Mouse (Mus musculus): ENCODE results near the gene Olfr559. TPM values are rescaled to one million over a fixed set of nuclear protein-coding genes. Genes with fewer than 3 reads are reported as not detected.
A peak's percentile ranks its signal among the peaks of the same experiment; 100 is the strongest.

Gene Olfr559
- polyA plus RNA-seq (2015; fragmentation: Nextera tagmentation; extraction: Ambion mirVana), result not detected in 2 replicates

- no peaks in the 10 kb centered on the region for H3K4me1 ChIP-seq (replicated peaks)
- no peak within 1 kb of the TSS for H3K27ac ChIP-seq
- ATAC-seq (replicated peaks; ENCODE audit: insufficient number of reproducible peaks, insufficient read depth, low FRiP score, low read depth), result no peak
- H3K27me3 ChIP-seq, result no peaks in the 10 kb centered on the region
- H3K9me3 ChIP-seq (replicated peaks), result no peaks in the 10 kb centered on the region
- H3K4me2 ChIP-seq, result no peak within 1 kb of the TSS
- no peak within 1 kb of the TSS for H3K9ac ChIP-seq
- no peaks in the 10 kb centered on the region for H3K36me3 ChIP-seq
- no peak within 1 kb of the TSS for H3K4me3 ChIP-seq
These were observed at the start of gene Olfr559 for GRCm38 (mm10) chr7:102727391-102727790. Gene Olfr559, minus strand, starts transcription at chr7:102727491.

GRCm38 (mm10) chr7:102770921-102771320 lies 43.6 kb upstream of the Olfr559 start, which contains the start of gene Olfr561:
Gene Olfr561, plus strand, starts transcription at chr7:102771221.
- ATAC-seq (replicated peaks; ENCODE audit: insufficient number of reproducible peaks, insufficient read depth, low FRiP score, low read depth), result no peak
- Histone ChIP-seq H3K9ac (no peak within 1 kb of the TSS), H3K4me1 (replicated peaks) (no peaks in the 10 kb centered on the region), H3K27ac (no peak within 1 kb of the TSS), H3K4me2 (no peak within 1 kb of the TSS), H3K36me3 (no peaks in the 10 kb centered on the region), H3K9me3 (replicated peaks) (no peaks in the 10 kb centered on the region), H3K4me3 (no peak within 1 kb of the TSS), H3K27me3 (no peaks in the 10 kb centered on the region)
- WGBS, result 69% methylated on average over 2 of the region's 2 CpGs

GRCm38 (mm10) chr7:102759266-102759665 lies 32.0 kb upstream of the Olfr559 start, which contains the start of the genes Olfr560 and Olfr78:
Gene Olfr560, minus strand, starts transcription at chr7:102759366.
Gene Olfr78, minus strand, starts transcription at chr7:102759471.
- no peaks in the 10 kb centered on the region for H3K4me1 ChIP-seq (replicated peaks)
- H3K9me3 ChIP-seq (replicated peaks), result no peaks in the 10 kb centered on the region
- H3K4me3 ChIP-seq, result no peak within 1 kb of the TSS
- WGBS, result 67% methylated on average over 4 of the region's 4 CpGs
- H3K9ac ChIP-seq, result no peak within 1 kb of the TSS
- H3K27me3 ChIP-seq, result no peaks in the 10 kb centered on the region
- H3K27ac ChIP-seq, result no peak within 1 kb of the TSS
- H3K36me3 ChIP-seq, result no peaks in the 10 kb centered on the region
- ATAC-seq (replicated peaks; ENCODE audit: insufficient number of reproducible peaks, insufficient read depth, low FRiP score, low read depth), result no peak
- H3K4me2 ChIP-seq, result no peak within 1 kb of the TSS

- Histone ChIP-seq H3K4me2 (no peak overlapping the region), H3K36me3 (no peaks in the 10 kb centered on the region), H3K27ac (no peak overlapping the region), H3K9me3 (replicated peaks) (no peaks in the 10 kb centered on the region), H3K4me1 (replicated peaks) (no peaks in the 10 kb centered on the region), H3K27me3 (no peaks in the 10 kb centered on the region), H3K4me3 (no peak overlapping the region), H3K9ac (no peak overlapping the region)
- no peak for ATAC-seq (replicated peaks; ENCODE audit: insufficient number of reproducible peaks, insufficient read depth, low FRiP score, low read depth)
- WGBS, result 7% methylated on average over 1 of the region's 1 CpGs
These were observed 24.8 kb upstream of the Olfr559 start for GRCm38 (mm10) chr7:102752086-102752485.

GRCm38 (mm10) chr7:102737705-102738104 lies 10.4 kb upstream of the Olfr559 start:
- no peak overlapping the region for H3K4me3 ChIP-seq
- 32% methylated on average over 2 of the region's 2 CpGs for WGBS
- H3K4me2 ChIP-seq, result no peak overlapping the region
- H3K4me1 ChIP-seq (replicated peaks), result no peaks in the 10 kb centered on the region
- H3K9ac ChIP-seq, result no peak overlapping the region
- H3K36me3 ChIP-seq, result no peaks in the 10 kb centered on the region
- no peak for ATAC-seq (replicated peaks; ENCODE audit: insufficient number of reproducible peaks, insufficient read depth, low FRiP score, low read depth)
- no peaks in the 10 kb centered on the region for H3K9me3 ChIP-seq (replicated peaks)
- no peaks in the 10 kb centered on the region for H3K27me3 ChIP-seq
- H3K27ac ChIP-seq, result no peak overlapping the region

GRCm38 (mm10) chr7:102733793-102734192 lies 6.5 kb upstream of the Olfr559 start:
- 6% methylated on average over 1 of the region's 1 CpGs for WGBS
- Histone ChIP-seq H3K27ac (no peak overlapping the region), H3K36me3 (no peaks in the 10 kb centered on the region), H3K9me3 (replicated peaks) (no peaks in the 10 kb centered on the region), H3K4me1 (replicated peaks) (no peaks in the 10 kb centered on the region), H3K9ac (no peak overlapping the region), H3K27me3 (no peaks in the 10 kb centered on the region), H3K4me2 (no peak overlapping the region), H3K4me3 (no peak overlapping the region)
- no peak for ATAC-seq (replicated peaks; ENCODE audit: insufficient number of reproducible peaks, insufficient read depth, low FRiP score, low read depth)

- H3K4me1 ChIP-seq (replicated peaks), result no peaks in the 10 kb centered on the region
- no peak for ATAC-seq (replicated peaks; ENCODE audit: insufficient number of reproducible peaks, insufficient read depth, low FRiP score, low read depth)
- no peak within 1 kb of the TSS for H3K27ac ChIP-seq
- H3K9me3 ChIP-seq (replicated peaks), result no peaks in the 10 kb centered on the region
- no peak within 1 kb of the TSS for H3K4me2 ChIP-seq
- H3K27me3 ChIP-seq, result no peaks in the 10 kb centered on the region
- WGBS, result 26% methylated on average over 1 of the region's 1 CpGs
- no peak within 1 kb of the TSS for H3K4me3 ChIP-seq
- no peaks in the 10 kb centered on the region for H3K36me3 ChIP-seq
- H3K9ac ChIP-seq, result no peak within 1 kb of the TSS
These were observed 8.3 kb downstream of the Olfr559 start, which contains the start of gene Olfr33 for GRCm38 (mm10) chr7:102718970-102719369. Gene Olfr33, minus strand, starts transcription at chr7:102719070.

- H3K27ac ChIP-seq, result no peak within 1 kb of the TSS
- H3K4me1 ChIP-seq (replicated peaks), result no peaks in the 10 kb centered on the region
- no peak within 1 kb of the TSS for H3K4me3 ChIP-seq
- no peaks in the 10 kb centered on the region for H3K36me3 ChIP-seq
- no peak within 1 kb of the TSS for H3K4me2 ChIP-seq
- H3K9me3 ChIP-seq (replicated peaks), result no peaks in the 10 kb centered on the region
- no peak within 1 kb of the TSS for H3K9ac ChIP-seq
- ATAC-seq (replicated peaks; ENCODE audit: insufficient number of reproducible peaks, insufficient read depth, low FRiP score, low read depth), result no peak
- no peaks in the 10 kb centered on the region for H3K27me3 ChIP-seq
These were observed 25.4 kb downstream of the Olfr559 start, which contains the start of gene Olfr558 for GRCm38 (mm10) chr7:102701915-102702314. Gene Olfr558, plus strand, starts transcription at chr7:102702215.

GRCm38 (mm10) chr7:102698461-102698860 lies 28.8 kb downstream of the Olfr559 start:
- Histone ChIP-seq H3K9me3 (replicated peaks) (no peaks in the 10 kb centered on the region), H3K27me3 (no peaks in the 10 kb centered on the region), H3K4me2 (no peak overlapping the region), H3K4me3 (no peak overlapping the region), H3K9ac (no peak overlapping the region), H3K27ac (no peak overlapping the region), H3K36me3 (no peaks in the 10 kb centered on the region), H3K4me1 (replicated peaks) (no peaks in the 10 kb centered on the region)
- ATAC-seq (replicated peaks; ENCODE audit: insufficient number of reproducible peaks, insufficient read depth, low FRiP score, low read depth), result no peak
- 83% methylated on average over 7 of the region's 7 CpGs for WGBS

GRCm38 (mm10) chr7:102695358-102696125 lies 31.7 kb downstream of the Olfr559 start, which contains the start of gene Olfr557:
Gene Olfr557, plus strand, starts transcription at chr7:102695910.
- H3K36me3 ChIP-seq, result no peaks in the 10 kb centered on the region
- no peaks in the 10 kb centered on the region for H3K27me3 ChIP-seq
- no peak within 1 kb of the TSS for H3K4me2 ChIP-seq

GRCm38 (mm10) chr7:102686944-102687501 lies 40.3 kb downstream of the Olfr559 start, which contains the start of gene Trim68:
Gene Trim68, minus strand, starts transcription at chr7:102687327.
- Histone ChIP-seq H3K27me3 (no peaks in the 10 kb centered on the region), H3K36me3 (peaks cover 2% of the 10 kb centered on the region; the same call in 1 of the 2 replicates), H3K9ac (peak within 1 kb of the TSS; percentile 68), H3K4me1 (replicated peaks) (peaks cover 4% of the 10 kb centered on the region), H3K4me3 (peak within 1 kb of the TSS; percentile 61), H3K27ac (peak within 1 kb of the TSS; percentile 84), H3K9me3 (replicated peaks) (no peaks in the 10 kb centered on the region), H3K4me2 (peak within 1 kb of the TSS; percentile 70)
- peak; percentile 99 for ATAC-seq (replicated peaks; ENCODE audit: insufficient number of reproducible peaks, insufficient read depth, low FRiP score, low read depth)
- WGBS, result under 1% methylated on average over 40 of the region's 40 CpGs

More at GRCm38 (mm10) chr7:102695358-102696125, 31.7 kb downstream of the Olfr559 start, which contains the start of gene Olfr557:
- Histone ChIP-seq H3K9ac (no peak within 1 kb of the TSS), H3K27ac (no peak within 1 kb of the TSS), H3K4me1 (replicated peaks) (no peaks in the 10 kb centered on the region), H3K4me3 (no peak within 1 kb of the TSS), H3K9me3 (replicated peaks) (no peaks in the 10 kb centered on the region)
- ATAC-seq (replicated peaks; ENCODE audit: insufficient number of reproducible peaks, insufficient read depth, low FRiP score, low read depth), result 0 out of 2 replicates have a peak, but pooled peaks have one; percentile 7
- 54% methylated on average over 5 of the region's 5 CpGs for WGBS
